Mouse (Mus musculus) limb, embryonic 14.5 days (tissue): ENCODE results near the gene Rars2. TPM values are rescaled to one million over a fixed set of nuclear protein-coding genes. Genes with fewer than 3 reads are reported as not detected.
A peak's percentile ranks its signal among the peaks of the same experiment; 100 is the strongest.

Experiments
- ATAC-seq: fragments of 200-750 bp; cut with Nextera tagmentation; 2 replicates; pipeline ENCODE4 v1.8.0; 2017; ENCODE audit warnings: low read depth, moderate number of reproducible peaks, moderate TSS enrichment; ENCODE audit not compliant: low FRiP score
- DNase-seq: peaks from one replicate; pipeline ENCODE4 v3.0.0-alpha.2; 2015; ENCODE audit warnings: low spot score
- H3K27ac ChIP-seq: fragments of 300-500 bp; sonication (generic); replicated peaks from 2 replicates; pipeline ENCODE4 v1.5.1; 2014; ENCODE audit warnings: low read depth, mild to moderate bottlenecking, low read length, moderate library complexity, mixed read lengths
- H3K27me3 ChIP-seq: fragments of 300-500 bp; sonication (generic); 2 replicates; pipeline ENCODE4 v1.6.1; 2014; ENCODE audit warnings: low read length, mixed read lengths; ENCODE audit not compliant: control insufficient read depth, insufficient read depth
- H3K36me3 ChIP-seq: fragments of 300-500 bp; sonication (generic); 2 replicates; pipeline ENCODE4 v1.6.1; 2014; ENCODE audit warnings: mild to moderate bottlenecking, low read length, moderate library complexity, mixed read lengths; ENCODE audit not compliant: control insufficient read depth, insufficient read depth
- H3K4me1 ChIP-seq: fragments of 300-500 bp; sonication (generic); 2 replicates; pipeline ENCODE4 v1.6.1; 2014; ENCODE audit warnings: antibody characterized with exemption, low read length, mixed read lengths; ENCODE audit not compliant: control insufficient read depth, insufficient read depth
- H3K4me2 ChIP-seq: fragments of 300-500 bp; sonication (generic); replicated peaks from 2 replicates; pipeline ENCODE4 v1.6.1; 2014; ENCODE audit warnings: low read depth, mild to moderate bottlenecking, low read length, moderate library complexity; ENCODE audit not compliant: severe bottlenecking
- H3K4me3 ChIP-seq: fragments of 300-500 bp; sonication (generic); replicated peaks from 2 replicates; pipeline ENCODE4 v1.5.1; 2014; ENCODE audit warnings: low read length
- H3K9ac ChIP-seq: fragments of 300-500 bp; sonication (generic); 2 replicates; pipeline ENCODE4 v1.6.1; 2014; ENCODE audit warnings: mild to moderate bottlenecking, low read depth, low read length, moderate library complexity; ENCODE audit not compliant: severe bottlenecking
- H3K9me3 ChIP-seq: fragments of 300-500 bp; sonication (generic); 2 replicates; pipeline ENCODE4 v1.6.1; 2016; ENCODE audit warnings: low read length; ENCODE audit not compliant: control insufficient read depth
- POLR2A ChIP-seq: fragments of 200-500 bp; IDR thresholded peaks from 2 replicates; pipeline ENCODE4 v1.8.0; 2012; ENCODE audit warnings: inconsistent platforms, mild to moderate bottlenecking, moderate library complexity, borderline replicate concordance; ENCODE audit not compliant: insufficient read depth, insufficient read length; ENCODE audit errors: extremely low read depth
- WGBS: fragments of 180-500 bp; shearing (Covaris S2); extraction: QIAGEN DNeasy Blood & Tissue Kit; methylation state at CpG from one replicate; pipeline ENCODE4 v1.1.7; 2014; 5-methylcytosine and 5-hydroxymethylcytosine counted together
- polyA plus RNA-seq, 2 experiments: library from polyadenylated mRNA; depleted of rRNA in 1 of 2; stranded (reverse) in 1 of 2; unstranded in 1 of 2; fragments of >200 nt; fragmentation: Nextera tagmentation in 1 of 2; extraction: Ambion mirVana in 1 of 2; gene quantifications; 2 replicates each; pipeline versions ENCODE4 v1.2.1 to v1.2.3; 2012 to 2014

Rars2 gene
- polyA plus RNA-seq, 2 experiments: 42.3 to 54.0 TPM

- Histone ChIP-seq H3K4me2 (peak overlapping the region; percentile 58), H3K9ac (no peak overlapping the region)
- TF ChIP-seq POLR2A: no peak
Observed at GRCm38 (mm10) chr4:34688021-34688420, 73.3 kb downstream of the Rars2 start.

GRCm38 (mm10) chr4:34701528-34701927 lies 86.8 kb downstream of the Rars2 start:
- Histone ChIP-seq H3K27ac (no peak overlapping the region), H3K36me3 (no peaks in the 10 kb centered on the region), H3K9me3 (no peaks in the 10 kb centered on the region), H3K27me3 (no peaks in the 10 kb centered on the region), H3K4me2 (no peak overlapping the region), H3K4me1 (no peaks in the 10 kb centered on the region), H3K4me3 (no peak overlapping the region), H3K9ac (no peak overlapping the region)
- no peak for TF ChIP-seq POLR2A
- ATAC-seq (no peak), DNase-seq (peak; percentile 51)
- 38% methylated on average over 5 of the region's 5 CpGs for WGBS

More at GRCm38 (mm10) chr4:34688021-34688420, 73.3 kb downstream of the Rars2 start:
- DNase-seq (no peak), ATAC-seq (no peak)
- H3K4me1 ChIP-seq: peaks cover 8% of the 10 kb centered on the region; the same call in 1 of the 2 replicates
- no peaks in the 10 kb centered on the region for H3K27me3 ChIP-seq
- 70% methylated on average over 3 of the region's 3 CpGs for WGBS
- H3K4me3 ChIP-seq: no peak overlapping the region
- H3K27ac ChIP-seq: no peak overlapping the region
- peaks cover 3% of the 10 kb centered on the region; the same call in 1 of the 2 replicates for H3K36me3 ChIP-seq
- H3K9me3 ChIP-seq: no peaks in the 10 kb centered on the region

GRCm38 (mm10) chr4:34702231-34702630 lies 87.5 kb downstream of the Rars2 start:
- Histone ChIP-seq H3K9ac (no peak overlapping the region), H3K4me3 (no peak overlapping the region), H3K4me1 (no peaks in the 10 kb centered on the region), H3K27ac (no peak overlapping the region), H3K9me3 (no peaks in the 10 kb centered on the region), H3K27me3 (no peaks in the 10 kb centered on the region), H3K36me3 (no peaks in the 10 kb centered on the region), H3K4me2 (no peak overlapping the region)
- DNase-seq: no peak
- 94% methylated on average over 11 of the region's 11 CpGs for WGBS
- ATAC-seq: no peak
- no peak for TF ChIP-seq POLR2A

GRCm38 (mm10) chr4:34703029-34703428 lies 88.3 kb downstream of the Rars2 start:
- WGBS: 69% methylated on average over 4 of the region's 4 CpGs
- no peak overlapping the region for H3K4me3 ChIP-seq
- H3K36me3 ChIP-seq: no peaks in the 10 kb centered on the region
- H3K9me3 ChIP-seq: no peaks in the 10 kb centered on the region
- no peak overlapping the region for H3K9ac ChIP-seq
- TF ChIP-seq POLR2A: no peak
- ATAC-seq: no peak
- no peak overlapping the region for H3K4me2 ChIP-seq
- H3K27ac ChIP-seq: no peak overlapping the region
- no peak for DNase-seq
- no peaks in the 10 kb centered on the region for H3K4me1 ChIP-seq
- no peaks in the 10 kb centered on the region for H3K27me3 ChIP-seq

DNA sequence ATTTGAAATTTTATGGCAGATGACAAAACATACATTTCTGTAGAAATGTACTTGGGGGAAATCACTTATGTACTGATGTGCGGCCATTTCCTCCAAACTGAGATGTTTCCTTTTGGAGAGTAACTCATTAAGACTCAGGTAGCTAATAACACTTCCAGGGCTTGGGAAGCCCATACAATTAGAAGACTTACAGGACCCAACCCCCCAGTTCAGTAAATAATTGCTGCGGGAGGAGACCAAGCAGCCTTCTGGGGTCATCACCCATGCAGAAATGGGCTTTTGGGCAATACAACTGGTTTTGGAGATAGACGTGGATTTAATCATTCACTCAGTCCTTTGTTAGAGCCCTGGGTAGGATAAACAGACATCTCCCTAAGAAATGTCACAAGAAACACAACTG lies 92.5 kb downstream of the Rars2 start:
- DNase-seq: no peak
- no peak for TF ChIP-seq POLR2A
- ATAC-seq: no peak
- Histone ChIP-seq H3K4me2 (no peak overlapping the region), H3K36me3 (no peaks in the 10 kb centered on the region), H3K9me3 (no peaks in the 10 kb centered on the region), H3K27me3 (no peaks in the 10 kb centered on the region), H3K9ac (no peak overlapping the region), H3K4me1 (no peaks in the 10 kb centered on the region), H3K27ac (no peak overlapping the region), H3K4me3 (no peak overlapping the region)
- 75% methylated on average over 3 of the region's 3 CpGs for WGBS

DNA sequence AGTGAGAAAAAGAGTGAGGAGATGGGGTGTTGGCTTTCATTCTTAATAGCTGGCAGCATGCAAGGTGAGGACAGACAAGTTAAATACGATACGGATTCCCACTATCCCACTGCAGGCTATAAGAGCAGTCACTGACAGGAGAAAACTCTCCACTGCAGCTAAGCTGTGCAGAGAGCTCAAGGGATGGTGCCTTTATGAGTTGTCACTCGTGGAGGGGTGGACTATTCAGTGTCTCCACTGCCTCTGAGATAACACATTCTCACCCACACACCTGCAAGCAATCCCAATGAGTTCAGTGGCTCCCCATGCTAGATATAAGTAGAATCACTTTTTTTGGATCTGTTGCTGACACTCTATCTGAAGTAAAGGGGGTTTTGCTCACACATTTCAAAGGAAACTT lies 93.4 kb downstream of the Rars2 start:
- H3K4me1 ChIP-seq: no peaks in the 10 kb centered on the region
- TF ChIP-seq POLR2A: no peak
- H3K9ac ChIP-seq: no peak overlapping the region
- H3K27me3 ChIP-seq: no peaks in the 10 kb centered on the region
- ATAC-seq: no peak
- WGBS: 73% methylated on average over 3 of the region's 3 CpGs
- no peak overlapping the region for H3K4me3 ChIP-seq
- H3K36me3 ChIP-seq: no peaks in the 10 kb centered on the region
- no peak overlapping the region for H3K4me2 ChIP-seq
- H3K27ac ChIP-seq: no peak overlapping the region
- no peak for DNase-seq
- no peaks in the 10 kb centered on the region for H3K9me3 ChIP-seq

Other genes starting within 250 kb of the Rars2 start
- 80.9 and 84.1 TPM in 2 replicates for gene Akirin2, start 64.0 kb upstream of the Rars2 start, polyA plus RNA-seq (2012; rRNA removed)
- gene Akirin2, start 64.0 kb upstream of the Rars2 start, polyA plus RNA-seq (2014; fragmentation: Nextera tagmentation; extraction: Ambion mirVana): 55.3 and 65.7 TPM in 2 replicates
- 56.9 and 59.4 TPM in 2 replicates for gene Orc3, start within 50 bp of the Rars2 start, polyA plus RNA-seq (2012; rRNA removed)
- gene Orc3, start within 50 bp of the Rars2 start, polyA plus RNA-seq (2014; fragmentation: Nextera tagmentation; extraction: Ambion mirVana): 93.3 and 94.0 TPM in 2 replicates
- gene Slc35a1, start 72.5 kb downstream of the Rars2 start, polyA plus RNA-seq (2012; rRNA removed): 24.7 and 26.8 TPM in 2 replicates
- 34.5 and 39.4 TPM in 2 replicates for gene Slc35a1, start 72.5 kb downstream of the Rars2 start, polyA plus RNA-seq (2014; fragmentation: Nextera tagmentation; extraction: Ambion mirVana)
- 0.20 and 0.27 TPM in 2 replicates for gene Cfap206, start 115.2 kb downstream of the Rars2 start, polyA plus RNA-seq (2012; rRNA removed)
- 0.76 TPM in 1 of 2 replicates, not detected in the other for gene Cfap206, start 115.2 kb downstream of the Rars2 start, polyA plus RNA-seq (2014; fragmentation: Nextera tagmentation; extraction: Ambion mirVana)
- not detected in 2 replicates for gene Gm136, start 141.3 kb downstream of the Rars2 start, polyA plus RNA-seq (2012; rRNA removed)
- gene Gm136, start 141.3 kb downstream of the Rars2 start, polyA plus RNA-seq (2014; fragmentation: Nextera tagmentation; extraction: Ambion mirVana): not detected in 2 replicates
- 14.5 and 20.1 TPM in 2 replicates for gene Smim8, start 163.5 kb downstream of the Rars2 start, polyA plus RNA-seq (2012; rRNA removed)
- 50.2 and 53.2 TPM in 2 replicates for gene Smim8, start 163.5 kb downstream of the Rars2 start, polyA plus RNA-seq (2014; fragmentation: Nextera tagmentation; extraction: Ambion mirVana)